Mouse (Mus musculus) erythroblast, embryonic 14.5 days (primary cell): ENCODE data around the gene Ahsg.

Experiments used
- GATA1 ChIP-seq: IDR thresholded peaks from 2 replicates; pipeline ENCODE4 v1.6.1; 2012; ENCODE audit warnings: low read length, inconsistent platforms, mixed read lengths
- TAL1 ChIP-seq: IDR thresholded peaks from 3 replicates; pipeline ENCODE4 v1.6.1; 2012; ENCODE audit warnings: low read length, inconsistent platforms, mixed read lengths

GRCm38 (mm10) chr16:22842871-22843270, 48.2 kb upstream of the Ahsg start:
- TF ChIP-seq GATA1 (no peak), TAL1 (no peak)
